Mouse (Mus musculus): Measurements from ENCODE around the gene Tgfbr3. TPM values are rescaled to one million over a fixed set of nuclear protein-coding genes. Genes with fewer than 3 reads are reported as not detected.

Gene Tgfbr3
- polyA plus RNA-seq, 2 experiments from 2014 or later: 4.0 to 8.2 TPM

DNA sequence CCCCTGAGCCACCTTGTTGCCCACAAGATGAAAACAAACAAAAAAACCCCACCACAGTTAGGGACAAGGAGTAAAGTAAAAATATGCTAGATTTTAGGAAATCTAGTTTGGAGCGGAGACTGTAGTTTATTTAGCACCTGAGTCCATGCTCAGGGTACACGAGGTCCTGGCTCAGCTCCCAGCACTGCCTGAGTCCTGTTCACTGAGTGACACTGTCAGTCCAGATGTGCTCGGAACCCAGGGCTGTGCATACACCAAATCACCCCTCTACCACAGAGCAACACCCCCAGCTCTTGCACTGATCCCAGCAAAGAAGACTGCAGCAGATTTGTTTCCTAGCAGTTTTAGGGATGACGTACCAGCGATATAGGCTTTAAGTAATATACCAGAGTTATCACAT lies 119.6 kb downstream of the Tgfbr3 start:
- ATAC-seq: no peak

DNA sequence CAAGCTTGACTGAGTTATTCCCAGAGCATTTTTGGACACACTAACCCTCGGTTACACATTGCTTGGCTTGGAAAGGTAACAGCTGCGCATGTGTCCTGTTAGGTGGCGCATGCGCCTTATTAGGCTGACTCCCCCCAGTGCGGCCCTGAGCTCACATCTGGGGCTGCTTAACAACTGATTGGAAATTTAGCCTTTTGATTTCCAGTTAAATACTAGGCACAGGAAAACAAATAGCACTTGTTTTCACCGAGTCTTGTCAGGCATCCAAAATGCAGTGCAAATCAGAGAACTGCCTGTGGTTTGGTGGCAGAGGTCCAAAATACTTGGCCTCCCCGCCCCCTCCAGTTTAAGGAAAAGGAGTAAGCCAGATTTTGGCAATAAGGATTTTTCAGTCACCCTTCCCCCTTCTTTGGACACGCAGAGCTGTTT lies 121.5 kb downstream of the Tgfbr3 start:
- no peak for ATAC-seq

DNA sequence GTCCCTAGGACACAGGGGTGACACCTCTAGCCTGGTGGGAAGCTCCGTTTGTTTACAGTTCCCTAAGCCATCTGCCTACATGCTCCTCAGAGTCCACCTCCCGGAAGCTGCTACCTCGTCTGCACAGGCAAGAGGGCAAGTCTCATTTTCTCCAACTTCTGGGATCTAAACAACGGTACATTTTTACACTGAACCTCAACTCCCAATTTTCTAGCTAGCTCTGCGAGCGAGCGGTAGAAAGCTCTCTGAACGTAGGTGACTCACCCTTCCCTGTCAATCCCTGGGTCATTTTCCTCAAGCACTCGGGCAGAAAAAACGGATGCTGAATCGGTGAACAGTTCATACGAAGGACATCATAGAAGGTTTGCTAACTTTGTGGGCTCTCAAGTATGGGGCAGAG lies 122.1 kb downstream of the Tgfbr3 start:
- ATAC-seq: no peak

DNA sequence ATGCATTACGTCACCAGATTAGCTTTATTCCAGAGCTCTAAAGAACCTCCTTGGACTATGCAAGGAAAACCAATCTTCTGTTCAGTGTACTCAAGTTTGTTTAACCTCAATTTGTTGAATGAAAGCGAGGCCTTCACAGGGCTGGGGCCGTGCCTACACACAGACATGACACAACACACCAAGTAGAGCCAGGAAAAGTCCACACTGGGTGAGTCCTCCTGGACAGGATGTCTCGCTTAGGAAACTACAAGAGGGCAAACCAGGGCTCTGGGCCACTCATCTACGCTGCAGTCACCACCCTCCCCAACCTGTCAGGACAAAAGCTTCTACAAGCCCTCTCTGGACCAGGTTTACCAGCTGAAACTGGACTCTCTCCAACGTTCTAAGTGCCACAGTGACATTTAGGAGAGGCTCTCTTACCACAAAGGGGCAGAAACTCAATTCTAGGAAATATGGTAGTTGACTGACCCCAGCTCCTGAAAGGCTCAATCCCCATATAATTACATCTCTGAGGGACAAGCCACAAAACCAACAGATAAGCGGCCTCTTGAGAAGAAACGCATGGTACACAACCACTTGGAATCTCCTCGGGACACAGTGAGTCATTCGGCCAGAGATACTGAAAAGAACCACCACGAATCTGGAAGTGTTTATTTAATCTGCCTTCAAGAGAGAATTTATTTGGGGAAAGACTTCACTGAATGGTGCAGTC lies 122.6 kb downstream of the Tgfbr3 start:
- no peak for ATAC-seq

DNA sequence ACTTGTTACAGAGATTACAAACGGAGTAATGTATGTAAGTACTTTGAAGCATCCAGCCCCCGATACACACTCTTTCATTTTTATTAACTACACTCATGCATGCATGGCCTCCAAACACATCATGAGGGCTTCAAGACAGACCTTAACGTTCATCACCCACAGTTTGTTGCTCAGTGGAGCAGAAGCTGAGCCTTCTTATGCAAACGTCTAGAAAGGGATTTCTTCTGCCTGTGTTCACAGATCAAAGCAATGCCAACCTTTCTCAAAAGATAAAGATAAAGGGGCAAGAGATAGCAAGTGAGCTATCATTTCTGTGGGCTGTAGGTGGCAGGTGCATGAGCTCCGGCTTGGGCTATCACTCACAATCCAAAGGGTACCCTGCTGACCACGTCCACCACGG lies 123.7 kb downstream of the Tgfbr3 start:
- no peak for ATAC-seq

DNA sequence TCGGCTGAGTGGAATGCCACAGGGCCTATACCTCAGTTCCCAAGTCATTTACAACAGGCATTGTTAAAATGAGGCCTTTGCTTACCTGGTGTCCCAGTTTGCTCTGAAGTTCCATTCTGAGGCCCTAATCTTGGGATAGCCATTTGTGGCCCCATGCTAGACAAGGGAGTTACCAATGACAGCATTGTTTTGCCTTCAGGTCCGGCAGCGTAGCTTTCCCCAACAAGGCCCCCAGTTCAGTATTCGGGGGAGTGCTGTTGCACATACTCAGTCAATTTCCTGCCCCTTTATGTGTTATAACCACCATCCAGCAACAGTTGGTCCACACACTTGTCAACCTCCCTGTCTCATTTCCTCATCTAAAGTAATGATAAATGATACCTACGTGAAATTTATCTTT lies 124.2 kb downstream of the Tgfbr3 start:
- ATAC-seq: no peak

DNA sequence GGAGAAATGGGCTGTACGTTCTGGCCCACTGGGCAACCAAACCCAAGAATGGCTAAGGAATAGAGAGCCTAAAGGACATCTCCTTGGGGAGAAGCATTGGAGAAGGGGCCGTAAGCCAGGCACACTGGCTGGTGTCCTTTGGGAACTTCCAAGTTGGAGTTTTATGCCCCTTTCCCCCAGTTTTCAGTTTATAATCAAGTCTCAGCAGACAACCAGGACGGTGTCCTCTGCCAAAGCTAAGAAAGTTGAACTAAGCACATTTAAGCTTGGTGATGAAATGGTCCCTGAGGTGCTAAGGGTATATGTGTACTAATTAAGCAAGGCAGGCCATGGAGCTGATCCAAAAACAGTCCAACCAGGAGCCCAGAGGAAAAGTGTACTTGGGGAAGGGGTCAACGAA lies 124.6 kb downstream of the Tgfbr3 start:
- ATAC-seq: no peak

DNA sequence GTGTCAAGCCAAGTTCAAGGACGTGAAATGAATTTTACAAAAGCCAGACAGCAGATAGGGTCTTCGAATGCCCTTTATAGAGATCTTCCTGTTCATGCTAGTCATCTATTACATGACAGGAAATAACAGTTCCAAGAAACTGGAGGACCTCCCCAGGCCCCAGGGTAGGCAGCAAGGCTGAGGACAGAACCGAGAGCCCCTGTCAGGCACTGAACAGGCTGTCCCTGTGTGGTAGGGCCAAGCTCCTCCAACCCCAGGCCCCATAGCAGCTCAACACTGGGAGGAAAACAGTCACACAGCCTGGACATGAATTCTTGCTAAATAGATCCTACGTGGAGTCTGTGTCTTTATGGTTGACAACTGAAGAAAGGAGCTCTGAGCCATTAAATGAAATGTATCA lies 125.3 kb downstream of the Tgfbr3 start:
- no peak for ATAC-seq

DNA sequence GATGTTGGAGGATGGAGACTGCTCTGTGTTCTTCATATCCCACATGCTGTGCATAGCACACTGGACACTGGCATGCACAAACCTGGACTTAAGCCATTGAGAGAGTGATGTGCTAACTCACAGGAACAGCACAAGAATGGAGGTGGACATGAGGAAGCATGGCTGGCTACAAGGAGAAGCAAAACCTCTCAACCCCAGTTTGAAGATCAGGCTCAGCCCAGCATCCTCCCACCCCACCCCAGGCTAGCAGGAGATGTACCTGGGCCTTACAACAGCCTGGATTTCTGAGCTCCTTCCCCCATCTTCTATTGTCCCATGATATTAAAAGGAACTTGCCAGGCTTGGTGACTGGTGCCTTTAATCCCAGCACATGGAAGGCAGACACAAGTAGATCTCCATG lies 126.1 kb downstream of the Tgfbr3 start:
- ATAC-seq: no peak

DNA sequence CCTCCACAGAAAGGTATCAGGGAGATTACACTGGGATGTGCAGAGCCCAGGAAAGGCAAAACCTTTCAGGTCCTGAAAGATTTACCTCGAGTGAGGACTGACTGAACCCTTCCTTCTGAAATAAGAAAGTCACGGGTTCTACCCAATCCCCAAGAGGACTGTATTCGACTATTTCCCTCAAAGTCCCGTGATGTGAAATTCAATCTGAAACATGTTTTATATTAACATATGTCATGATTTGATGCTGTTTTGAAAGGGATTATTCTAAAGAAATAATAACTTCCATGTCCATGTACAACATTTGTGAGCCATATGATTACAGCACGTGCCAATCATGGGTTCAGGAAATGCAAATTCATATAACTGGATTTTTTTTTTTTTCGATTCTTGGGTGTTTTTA lies 126.6 kb downstream of the Tgfbr3 start:
- ATAC-seq: no peak

DNA sequence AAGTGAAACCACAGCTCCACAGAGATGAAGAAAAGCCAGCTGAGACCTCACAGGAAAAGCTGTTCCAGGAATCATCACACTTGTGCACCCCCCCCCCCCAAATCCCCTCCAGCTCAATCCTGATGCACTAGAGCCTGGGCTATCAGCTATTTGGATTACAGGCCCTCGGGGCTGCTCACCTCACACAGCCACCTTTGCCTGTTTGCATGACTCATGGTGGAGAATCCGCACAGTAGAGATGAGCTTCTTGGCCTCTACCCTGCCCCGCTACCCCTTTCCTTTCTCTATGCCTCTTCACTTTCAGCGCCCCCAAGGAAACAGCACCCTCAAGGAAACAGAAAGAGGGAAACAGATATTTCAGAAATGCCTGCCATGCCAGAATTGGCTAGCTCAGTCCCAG lies 127.1 kb downstream of the Tgfbr3 start:
- no peak for ATAC-seq

DNA sequence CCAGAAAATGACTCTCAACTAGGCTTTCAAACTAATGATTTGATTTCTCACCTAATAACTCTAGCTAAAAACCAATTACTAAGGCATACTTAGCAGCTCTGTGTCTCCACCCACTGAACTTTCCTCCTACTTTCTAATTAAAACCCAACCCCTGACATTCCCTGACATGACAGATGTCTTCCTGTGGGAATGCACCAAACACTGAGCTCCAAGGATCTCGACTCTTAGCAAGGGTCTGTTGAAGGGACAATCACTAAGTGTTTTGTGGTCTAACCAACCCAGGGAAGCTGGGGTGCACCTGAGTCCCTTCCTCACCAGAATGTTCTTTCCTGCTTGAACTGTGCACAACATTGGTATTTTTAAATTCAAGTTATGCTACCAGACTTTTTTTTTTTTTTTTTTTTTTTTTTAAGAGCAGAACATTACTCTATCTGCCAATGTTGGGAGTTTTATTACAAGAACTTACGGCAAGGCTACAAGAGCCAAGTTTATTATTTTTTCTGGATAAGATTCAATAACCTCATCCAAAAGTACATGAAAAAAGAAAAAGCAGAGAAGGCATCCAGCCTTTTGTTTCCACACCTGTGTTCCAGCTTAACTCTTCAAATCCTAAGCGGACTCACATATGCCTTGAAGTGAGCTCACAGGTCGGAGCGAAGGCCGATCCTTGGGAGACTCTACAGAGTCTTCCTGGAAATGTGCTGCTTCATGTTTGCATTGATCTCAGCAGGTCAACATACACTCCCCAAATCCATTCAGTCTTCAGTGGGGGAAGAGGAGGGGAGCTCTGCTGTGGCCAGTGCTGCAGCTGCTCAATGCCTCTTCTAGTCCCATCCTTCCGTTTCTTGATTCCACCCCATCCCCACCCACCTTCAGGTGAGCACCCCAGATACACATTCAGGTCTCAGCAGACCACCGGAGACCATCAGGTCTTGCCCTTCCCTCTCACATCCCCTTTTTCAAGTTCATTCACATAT lies 129.2 kb downstream of the Tgfbr3 start:
- ATAC-seq: no peak

DNA sequence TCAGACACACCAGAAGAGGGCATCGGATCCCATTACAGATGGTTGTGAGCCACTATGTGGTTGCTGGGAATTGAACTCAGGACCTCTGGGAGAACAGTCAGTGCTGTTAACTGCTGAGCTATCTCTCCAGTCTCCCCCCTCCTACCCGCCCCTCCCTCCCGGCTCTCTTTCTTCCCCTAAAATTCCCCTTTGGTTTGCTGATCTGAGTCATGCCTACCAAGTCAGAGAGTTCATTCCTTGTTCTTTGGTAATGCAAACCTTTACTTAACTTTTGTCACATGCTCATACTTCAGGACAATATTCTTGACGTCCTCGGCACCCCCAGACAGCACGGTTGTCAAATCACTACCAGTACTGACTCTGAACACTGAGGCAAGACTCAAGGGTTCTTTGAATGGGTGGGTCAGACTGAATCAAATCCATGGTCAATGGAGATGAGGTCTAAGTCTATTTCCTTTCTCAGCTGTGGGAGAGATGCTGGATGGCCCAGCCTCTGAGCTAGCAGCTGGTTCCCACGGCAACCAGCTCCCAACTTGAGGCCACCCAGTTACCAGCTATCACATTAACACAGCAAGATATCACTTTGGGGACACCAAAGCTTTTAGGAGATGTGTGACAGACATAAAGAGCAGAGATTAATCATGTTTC lies 130.8 kb downstream of the Tgfbr3 start:
- ATAC-seq: no peak

DNA sequence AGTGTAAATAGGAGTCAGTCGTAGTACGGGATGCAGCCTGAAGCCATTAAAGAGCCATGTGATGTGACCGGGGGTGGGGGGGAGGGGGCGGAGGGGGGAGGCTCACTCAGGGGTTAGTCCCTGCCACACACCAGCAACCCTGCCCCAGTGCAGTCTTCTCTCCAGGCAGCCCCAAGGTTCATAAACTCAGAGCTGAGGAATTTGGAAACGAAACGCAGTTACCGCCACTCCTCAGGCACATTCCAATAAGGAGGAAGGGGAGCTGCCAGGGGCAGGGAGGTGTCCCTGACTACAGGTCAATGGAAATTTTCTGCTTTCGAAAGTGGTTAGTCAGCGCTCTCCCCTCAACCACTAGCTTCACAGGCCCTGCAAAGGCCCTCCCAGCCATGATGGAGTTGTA lies 132.0 kb downstream of the Tgfbr3 start:
- ATAC-seq: no peak

DNA sequence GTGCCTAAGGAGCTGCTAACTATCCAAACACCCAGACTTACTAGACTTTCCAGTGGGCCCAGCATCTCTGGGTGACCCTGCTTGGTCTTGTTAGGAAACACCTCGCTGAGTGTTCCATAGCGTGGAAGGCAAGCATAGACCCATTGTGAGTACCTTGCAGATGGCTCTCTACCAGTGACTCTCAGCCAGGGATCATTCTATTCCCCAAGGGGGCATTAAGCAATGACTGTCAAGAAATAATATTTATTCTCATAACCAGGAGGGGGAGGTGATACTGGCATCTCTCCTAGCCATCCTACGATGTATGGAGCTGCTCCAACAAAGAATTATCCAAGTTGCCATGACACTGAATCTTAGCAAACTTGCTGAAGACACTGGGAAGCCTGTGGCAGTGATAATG lies 133.3 kb downstream of the Tgfbr3 start:
- ATAC-seq: no peak

DNA sequence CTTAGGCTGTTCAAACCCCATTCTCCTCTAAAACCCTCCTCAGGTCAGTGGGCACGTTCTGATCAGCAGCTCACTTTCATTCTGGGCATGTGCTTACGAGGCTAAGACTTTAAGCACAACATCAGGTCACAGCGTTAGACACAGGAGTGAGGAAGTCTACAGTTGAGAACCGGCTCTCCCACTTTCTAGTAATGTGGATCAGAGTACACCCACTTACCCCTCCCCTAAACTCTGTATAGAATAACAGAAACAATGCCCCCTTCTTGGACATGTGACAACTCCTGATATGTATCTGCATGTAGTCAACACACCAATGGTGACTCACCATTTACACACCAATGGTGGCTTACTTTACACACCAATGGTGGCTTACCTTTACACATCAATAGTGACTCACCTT lies 136.4 kb downstream of the Tgfbr3 start:
- ATAC-seq: no peak

DNA sequence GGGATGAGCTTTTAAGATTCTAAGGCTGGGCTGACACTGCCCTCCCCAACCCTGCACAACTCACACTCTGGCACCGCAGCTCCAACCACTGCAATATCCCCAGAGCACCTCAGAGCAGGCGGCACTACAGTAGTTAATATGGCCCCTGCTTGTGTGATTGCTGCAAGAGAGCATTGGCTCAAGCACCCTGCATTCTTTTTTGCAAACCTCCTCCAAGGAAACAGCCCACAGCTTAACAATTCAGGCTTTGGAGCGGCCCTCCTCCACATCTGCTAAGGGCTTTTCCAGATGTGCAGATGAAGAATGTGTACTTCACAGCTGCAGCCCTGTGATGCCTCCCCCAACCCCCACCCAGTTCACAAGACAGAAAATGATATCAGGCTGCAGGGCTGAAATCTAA lies 138.1 kb downstream of the Tgfbr3 start:
- no peak for ATAC-seq

DNA sequence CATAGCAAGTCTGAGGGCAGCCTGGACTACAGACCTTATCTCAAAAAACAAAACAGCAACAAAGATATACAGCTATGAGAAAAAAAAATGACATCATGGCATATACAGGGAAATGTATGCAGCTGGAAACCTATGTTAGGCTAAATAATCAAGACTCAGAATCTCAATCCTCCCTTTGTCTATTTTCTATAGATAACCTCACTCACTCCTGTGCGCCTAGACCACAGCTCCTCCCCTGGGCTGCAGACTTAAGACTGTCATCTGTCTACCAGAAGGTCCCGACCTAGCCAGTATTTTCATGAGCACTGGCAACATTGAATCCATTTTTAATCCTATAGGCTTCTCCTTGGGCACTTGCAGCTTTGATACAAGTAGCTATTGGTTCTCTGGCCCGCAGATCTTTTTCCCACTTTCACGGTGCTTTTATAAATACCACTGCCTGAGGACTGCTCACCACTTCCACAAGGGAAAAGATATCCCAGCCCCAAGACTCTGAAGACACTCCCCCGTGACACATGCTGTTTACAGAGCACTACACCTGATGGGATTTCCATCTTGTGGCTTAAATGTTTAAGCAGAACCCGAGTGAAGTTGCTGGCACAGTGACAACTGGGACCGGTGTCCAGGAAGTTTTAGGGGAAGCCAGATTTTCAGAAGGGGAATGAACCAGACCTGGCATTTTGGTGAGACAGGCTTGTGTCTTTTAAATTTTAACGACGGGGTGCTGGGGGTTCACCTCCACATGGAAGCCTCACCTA lies 138.7 kb downstream of the Tgfbr3 start:
- ATAC-seq: no peak

DNA sequence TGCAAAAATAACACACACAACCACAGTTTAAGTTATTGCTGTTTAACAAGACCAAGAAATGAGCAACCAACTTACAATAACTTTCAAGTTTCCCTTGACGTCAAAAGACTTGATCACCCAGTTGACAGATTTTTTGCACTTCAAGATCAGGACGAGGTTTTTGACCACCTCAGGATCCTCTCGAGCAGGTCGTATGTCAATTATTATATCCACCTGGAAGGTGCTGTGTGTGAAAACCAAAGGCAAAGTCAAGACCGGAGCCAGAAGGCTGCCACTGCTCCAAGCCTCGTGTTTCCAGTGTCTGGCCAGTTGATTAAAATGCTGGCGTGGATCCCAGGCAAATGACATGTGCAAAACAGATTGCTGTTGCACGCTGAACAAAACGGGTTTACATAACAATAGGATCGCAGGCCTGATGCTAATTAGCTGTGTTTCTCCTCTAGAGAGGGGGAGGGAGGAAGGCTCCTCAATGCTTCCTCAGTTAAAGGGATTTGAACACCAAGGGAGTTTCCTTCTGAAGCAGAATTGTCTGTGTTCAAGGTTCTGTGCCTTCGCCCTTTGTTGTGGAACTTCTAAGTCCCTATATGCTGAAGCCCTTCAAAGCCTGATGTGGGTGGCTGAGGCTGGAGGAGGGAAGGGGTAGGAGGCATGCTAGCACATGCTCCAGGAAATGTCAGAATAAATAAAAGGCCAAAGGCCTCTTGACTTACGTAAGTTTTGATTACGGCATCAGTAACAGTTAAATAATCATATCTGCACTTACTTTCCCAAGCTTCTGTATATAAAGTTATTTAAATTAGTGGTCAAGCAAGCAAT lies 141.3 kb downstream of the Tgfbr3 start:
- ATAC-seq: no peak

DNA sequence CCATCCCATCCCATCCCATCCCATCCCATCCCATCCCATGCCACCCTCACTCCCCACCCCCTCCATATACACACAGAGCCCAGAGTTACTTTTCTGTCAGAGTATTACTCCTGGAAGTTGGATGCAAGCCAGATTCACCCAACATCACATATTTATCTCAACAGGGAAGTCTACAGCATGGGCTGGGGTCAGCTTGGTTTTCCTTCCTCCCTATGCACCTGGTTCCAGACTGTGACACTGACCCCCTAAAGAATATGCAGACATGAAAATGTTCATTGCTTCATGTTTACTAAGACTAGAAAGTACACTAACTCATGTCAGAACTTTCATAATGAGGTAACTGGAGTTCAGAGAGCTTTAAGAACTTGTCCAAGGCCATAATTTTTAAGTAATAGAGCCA lies 142.0 kb downstream of the Tgfbr3 start:
- no peak for ATAC-seq

DNA sequence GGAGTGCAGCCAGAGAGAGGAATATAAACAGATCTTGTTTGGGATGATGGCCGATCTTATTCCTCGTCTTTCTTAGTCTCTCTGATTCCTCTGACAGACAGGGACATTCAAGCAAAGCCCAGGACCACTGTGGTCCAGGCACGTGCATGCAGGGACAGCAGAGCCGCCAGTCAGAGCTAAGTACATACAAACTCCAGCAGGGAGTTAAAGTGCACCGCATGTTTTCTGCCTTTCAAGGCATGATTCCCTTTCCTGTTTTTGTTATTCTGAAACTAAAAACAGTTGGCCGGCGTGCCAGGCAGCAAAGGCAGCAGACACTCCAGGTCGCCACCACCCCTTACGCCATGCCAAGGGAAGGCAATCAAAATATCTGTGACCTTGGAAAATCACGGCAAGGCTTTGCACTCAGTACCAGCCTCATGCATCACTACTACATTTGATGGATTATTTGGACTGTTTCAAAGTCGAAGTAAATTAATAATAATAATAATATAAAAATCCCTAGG lies 143.3 kb downstream of the Tgfbr3 start:
- no peak for ATAC-seq

DNA sequence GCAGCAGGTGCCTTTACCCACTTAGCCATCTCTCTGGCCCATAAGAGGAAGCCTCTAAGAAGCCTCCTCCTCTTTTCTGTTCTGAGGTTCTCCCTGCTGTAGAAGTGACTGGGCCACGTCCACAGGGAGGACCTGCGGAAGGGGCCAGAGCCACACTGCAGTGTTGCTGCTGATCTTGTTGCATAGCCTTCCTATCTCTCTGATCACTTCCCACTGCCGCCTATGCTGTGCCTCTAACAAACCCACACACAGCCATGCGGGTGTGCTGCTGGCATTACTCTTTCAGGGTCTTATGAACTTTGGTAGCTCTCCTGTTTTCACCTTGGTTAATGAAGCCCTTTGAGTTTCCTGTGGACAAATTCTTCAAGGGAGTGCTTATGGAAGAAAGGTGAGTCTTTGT lies 144.3 kb downstream of the Tgfbr3 start:
- no peak for ATAC-seq

Measured in activated CD4-positive, CD25-positive, alpha-beta regulatory T cell, adult 4 months (primary cell).